Mouse (Mus musculus) kidney, postnatal 36 days (tissue): ENCODE results near the gene Gm5798.
"Not testable (repeated sequence)": the region's sequence is repeated elsewhere in the genome, so short reads cannot be mapped to it uniquely, and the experiment has no call there.

ENCODE experiments used
- DNase-seq, 2 experiments: peaks; one replicate each; pipeline ENCODE4 v3.0.0; 2021 to 2022; ENCODE audit warnings: mixed read lengths in 2 of 2

Gene Gm5798

DNA sequence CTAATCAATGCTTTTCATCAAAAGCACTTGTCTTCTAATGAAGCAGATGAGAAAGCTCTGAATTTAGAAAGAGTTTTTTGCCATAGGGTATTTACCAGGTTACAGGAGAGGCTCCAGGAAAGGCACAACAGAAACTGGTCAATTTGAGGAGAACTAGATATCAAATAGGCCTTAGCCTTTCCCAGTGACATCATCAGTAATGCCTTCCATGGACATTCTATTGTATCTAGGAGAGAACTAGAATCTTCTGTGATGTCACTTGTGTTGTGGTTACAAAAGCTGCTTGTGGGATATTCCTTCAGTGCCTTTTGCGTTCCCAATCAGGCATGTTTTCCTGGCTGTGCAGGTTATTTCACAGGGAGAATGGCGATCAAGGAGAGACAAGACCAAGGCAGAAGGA lies at the start of gene Gm5798:
Gm5798 (plus strand) TSS at position 301 of the 400 bp plus-strand sequence.
- DNase-seq: not testable (repeated sequence)

DNA sequence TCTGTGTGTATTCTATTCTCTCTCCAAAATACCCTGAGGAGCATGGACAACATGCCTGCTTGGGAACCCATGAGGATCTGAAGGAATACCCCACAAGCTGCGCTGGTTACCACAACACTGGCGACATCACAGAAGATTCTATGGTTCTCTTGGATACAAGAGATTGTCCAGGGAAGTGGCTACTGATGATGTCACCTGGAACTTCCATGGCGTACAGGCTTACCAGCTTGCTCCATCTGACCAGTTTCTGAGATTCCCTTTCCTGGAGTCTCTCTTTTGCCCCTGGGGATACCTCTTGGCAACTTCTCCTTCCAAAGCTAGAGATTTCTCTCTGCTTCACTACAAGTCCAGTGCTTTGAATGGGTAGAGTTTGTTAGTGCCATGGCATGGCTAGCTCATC lies 37.9 kb downstream of the Gm5798 start, which contains the start of gene Gm7945:
Gm7945 (minus strand) TSS at position 101 of the 400 bp plus-strand sequence.
- not testable (repeated sequence) for DNase-seq
